Mouse (Mus musculus) MEL (cell line): ENCODE data around the gene Radil. TPM values are rescaled to one million over a fixed set of nuclear protein-coding genes. Genes with fewer than 3 reads are reported as not detected.

Experiments used
- DNase-seq: peaks from one replicate; pipeline ENCODE4 v3.0.0; 2011; ENCODE audit warnings: low read depth, low spot score
- H3K27ac ChIP-seq: 2 replicates; pipeline ENCODE4 v1.5.1; 2012; ENCODE audit warnings: low read depth, mild to moderate bottlenecking, control low read depth, low read length, moderate library complexity; ENCODE audit not compliant: control insufficient read depth
- H3K27me3 ChIP-seq, 2 experiments: fragments of 150-350 bp in 1 of 2; sonication (generic) in 1 of 2; 2 replicates each; pipeline ENCODE4 v1.6.1; 2012; ENCODE audit warnings: low read length in 2 of 2, mild to moderate bottlenecking in 2 of 2, improper control_type of control experiment in 1 of 2, moderate library complexity in 1 of 2; ENCODE audit not compliant: insufficient read depth in 2 of 2, control insufficient read depth in 1 of 2
- H3K36me3 ChIP-seq, 2 experiments: 2 replicates each; pipeline ENCODE4 v1.6.1; 2012 to 2014; ENCODE audit warnings: low read length in 2 of 2, improper control_type of control experiment in 1 of 2, inconsistent platforms in 1 of 2, mild to moderate bottlenecking in 1 of 2; ENCODE audit not compliant: insufficient read depth in 2 of 2, control insufficient read depth in 1 of 2
- H3K4me1 ChIP-seq, 2 experiments: fragments of 150-350 bp in 1 of 2; sonication (generic) in 1 of 2; 2 replicates each; pipeline ENCODE4 v1.6.1; 2012; ENCODE audit warnings: low read length in 2 of 2, improper control_type of control experiment in 1 of 2, mild to moderate bottlenecking in 1 of 2; ENCODE audit not compliant: insufficient read depth in 2 of 2, control insufficient read depth in 1 of 2
- H3K4me3 ChIP-seq, 2 experiments: fragments of 150-350 bp in 1 of 2; sonication (generic) in 1 of 2; 2 replicates each; pipeline ENCODE4 v1.5.1; 2012; ENCODE audit warnings: low read depth in 2 of 2, low read length in 2 of 2, mild to moderate bottlenecking in 2 of 2, moderate library complexity in 2 of 2, control low read depth in 1 of 2, improper control_type of control experiment in 1 of 2; ENCODE audit not compliant: control insufficient read depth in 1 of 2, insufficient read depth in 1 of 2
- H3K79me2 ChIP-seq: 2 replicates; pipeline ENCODE4 v1.6.1; 2012; ENCODE audit warnings: mild to moderate bottlenecking, low read length, moderate library complexity; ENCODE audit not compliant: control insufficient read depth, poor library complexity, insufficient read depth
- H3K9ac ChIP-seq: 2 replicates; pipeline ENCODE4 v1.6.1; 2012; ENCODE audit warnings: low read depth, mild to moderate bottlenecking, control low read depth, low read length, moderate library complexity; ENCODE audit not compliant: control insufficient read depth, poor library complexity, severe bottlenecking
- H3K9me3 ChIP-seq: fragments of 150-350 bp; sonication (generic); replicated peaks from 2 replicates; pipeline ENCODE4 v1.6.1; 2012; ENCODE audit warnings: mild to moderate bottlenecking, low read length, improper control_type of control experiment, moderate library complexity; ENCODE audit not compliant: insufficient read depth
- CHD2 ChIP-seq: IDR thresholded peaks from 2 replicates; pipeline ENCODE4 v1.6.1; 2011; ENCODE audit warnings: low read length, improper control_type of control experiment
- CTCF ChIP-seq, 3 experiments: IDR thresholded peaks in 2 of 3; conservative IDR thresholded peaks in 1 of 3; 2 replicates each; pipeline ENCODE4 v1.5.1; 2011 to 2012; ENCODE audit warnings: low read length in 3 of 3, low read depth in 2 of 3, mild to moderate bottlenecking in 2 of 3, improper control_type of control experiment in 1 of 3, inconsistent platforms in 1 of 3, mixed read lengths in 1 of 3, moderate library complexity in 1 of 3; ENCODE audit not compliant: control insufficient read depth in 1 of 3, insufficient read depth in 1 of 3, poor library complexity in 1 of 3, severe bottlenecking in 1 of 3
- EP300 ChIP-seq, 2 experiments: IDR thresholded peaks; 2 replicates each; pipeline ENCODE4 v1.6.1; 2011; ENCODE audit warnings: improper control_type of control experiment in 2 of 2, low read length in 2 of 2, low read depth in 1 of 2, mild to moderate bottlenecking in 1 of 2
- ETS1 ChIP-seq: IDR thresholded peaks from 2 replicates; pipeline ENCODE4 v1.6.1; 2012; ENCODE audit warnings: low read depth, mild to moderate bottlenecking, inconsistent platforms, low read length, improper control_type of control experiment, moderate library complexity
- GABPA ChIP-seq: IDR thresholded peaks from 2 replicates; pipeline ENCODE4 v1.6.1; 2012; ENCODE audit warnings: low read depth, mild to moderate bottlenecking, inconsistent platforms, low read length, improper control_type of control experiment, moderate library complexity
- GATA1 ChIP-seq: IDR thresholded peaks from 2 replicates; pipeline ENCODE4 v1.6.1; 2011; ENCODE audit warnings: low read depth, low read length, improper control_type of control experiment
- HCFC1 ChIP-seq: IDR thresholded peaks from 2 replicates; pipeline ENCODE4 v1.6.1; 2012; ENCODE audit warnings: low read depth, mild to moderate bottlenecking, inconsistent platforms, low read length, improper control_type of control experiment, moderate library complexity
- KAT2A ChIP-seq: conservative IDR thresholded peaks from 2 replicates; pipeline ENCODE4 v1.6.1; 2012; ENCODE audit warnings: low read depth, low read length, improper control_type of control experiment, inconsistent platforms
- MAFK ChIP-seq: IDR thresholded peaks from 2 replicates; pipeline ENCODE4 v1.6.1; 2011; ENCODE audit warnings: low read depth, mild to moderate bottlenecking, low read length, improper control_type of control experiment, borderline replicate concordance
- MAZ ChIP-seq: IDR thresholded peaks from 2 replicates; pipeline ENCODE4 v1.6.1; 2012; ENCODE audit warnings: low read depth, mild to moderate bottlenecking, inconsistent platforms, low read length, improper control_type of control experiment
- MXI1 ChIP-seq: IDR thresholded peaks from 2 replicates; pipeline ENCODE4 v1.6.1; 2011; ENCODE audit warnings: mild to moderate bottlenecking, low read depth, low read length, improper control_type of control experiment
- MYB ChIP-seq: IDR thresholded peaks from 2 replicates; pipeline ENCODE4 v1.6.1; 2011; ENCODE audit warnings: mild to moderate bottlenecking, low read depth, low read length, improper control_type of control experiment
- NELFE ChIP-seq: IDR thresholded peaks from 2 replicates; pipeline ENCODE4 v1.6.1; 2011; ENCODE audit warnings: low read depth, low read length, improper control_type of control experiment
- NRF1 ChIP-seq: IDR thresholded peaks from 2 replicates; pipeline ENCODE4 v1.6.1; 2014; ENCODE audit warnings: low read depth, mild to moderate bottlenecking, inconsistent platforms, low read length, improper control_type of control experiment, moderate library complexity; ENCODE audit not compliant: poor library complexity, insufficient read depth, severe bottlenecking
- POLR2AphosphoS5 ChIP-seq: IDR thresholded peaks from 2 replicates; pipeline ENCODE4 v1.6.1; 2012; ENCODE audit warnings: low read depth, borderline replicate concordance, mild to moderate bottlenecking, inconsistent platforms, low read length, moderate library complexity, mixed read lengths
- RAD21 ChIP-seq: IDR thresholded peaks from 2 replicates; pipeline ENCODE4 v1.6.1; 2011; ENCODE audit warnings: mild to moderate bottlenecking, low read depth, low read length, improper control_type of control experiment
- SMC3 ChIP-seq: IDR thresholded peaks from 2 replicates; pipeline ENCODE4 v1.6.1; 2011; ENCODE audit warnings: low read depth, low read length, improper control_type of control experiment
- TAL1 ChIP-seq: IDR thresholded peaks from 2 replicates; pipeline ENCODE4 v1.6.1; 2012; ENCODE audit warnings: mild to moderate bottlenecking, inconsistent platforms, low read length, moderate library complexity, mixed read lengths
- TBP ChIP-seq: IDR thresholded peaks from 2 replicates; pipeline ENCODE4 v1.8.0; 2011; ENCODE audit warnings: low read depth, low read length, improper control_type of control experiment
- TCF12 ChIP-seq: IDR thresholded peaks from 2 replicates; pipeline ENCODE4 v1.6.1; 2014; ENCODE audit warnings: low read depth, mild to moderate bottlenecking, inconsistent platforms, low read length, improper control_type of control experiment, moderate library complexity
- ZC3H11A ChIP-seq: IDR thresholded peaks from 2 replicates; pipeline ENCODE4 v1.6.1; 2012; ENCODE audit warnings: low read depth, mild to moderate bottlenecking, inconsistent platforms, low read length, improper control_type of control experiment
- ZMIZ1 ChIP-seq: IDR thresholded peaks from 2 replicates; pipeline ENCODE4 v1.6.1; 2012; ENCODE audit warnings: low read depth, mild to moderate bottlenecking, inconsistent platforms, low read length, improper control_type of control experiment, moderate library complexity
- polyA plus RNA-seq, 2 experiments: library from polyadenylated mRNA; stranded (reverse) in 1 of 2; unstranded in 1 of 2; fragments of >175 nt in 1 of 2; fragments of >200 nt in 1 of 2; gene quantifications; 2 replicates each; pipeline versions ENCODE4 v1.2.1 to v1.2.4; 2012; ENCODE audit warnings: low replicate concordance in 2 of 2, low read depth in 1 of 2; ENCODE audit not compliant: insufficient read length in 2 of 2, insufficient read depth in 1 of 2, missing spikeins in 1 of 2
- total RNA-seq: library from RNA; depleted of rRNA; stranded (reverse); fragments of 300-350 nt; gene quantifications from 2 replicates; pipeline ENCODE4 v1.2.3, GENCODE M21; 2012

Radil gene
- total and polyA plus RNA-seq, 3 experiments, result 0.07 to 0.27 TPM; not detected in 1

DNA sequence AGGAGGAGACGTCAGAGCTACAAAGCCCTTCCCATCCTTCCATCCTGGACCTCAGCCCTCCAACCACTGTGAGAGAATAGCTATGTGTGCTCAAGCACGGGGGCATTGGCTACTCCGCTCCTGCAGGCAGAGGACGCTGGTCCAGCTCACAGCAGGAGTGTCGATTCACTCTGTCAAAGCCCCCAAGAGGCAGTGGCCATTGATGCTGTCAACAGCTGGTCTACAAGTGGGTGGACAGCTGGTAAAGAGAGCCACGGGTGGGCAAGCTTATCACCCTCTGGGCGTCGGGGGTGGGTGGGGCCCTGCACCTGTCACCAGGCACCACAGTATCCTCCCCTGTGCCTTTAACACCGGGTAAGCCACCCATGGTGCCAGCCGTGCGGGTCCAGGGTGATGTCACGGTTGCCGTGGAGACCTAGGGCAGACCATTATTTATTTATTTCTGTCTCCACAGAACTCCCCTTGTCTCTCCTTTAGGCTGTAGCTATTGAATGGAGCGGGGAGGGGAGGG lies 32.8 kb upstream of the Radil start:
- no peak overlapping the region for H3K9ac ChIP-seq
- TF ChIP-seq MXI1 (no peak), HCFC1 (no peak), MAZ (no peak), MYB (no peak), TBP (no peak), MAFK (no peak), CHD2 (no peak), RAD21 (no peak), ETS1 (no peak), ZMIZ1 (no peak), NELFE (no peak), TAL1 (no peak), GATA1 (no peak), NRF1 (no peak), TCF12 (no peak), KAT2A (no peak), GABPA (no peak), POLR2AphosphoS5 (no peak), ZC3H11A (no peak)
- no peak for DNase-seq
- H3K4me3 ChIP-seq, result no peak overlapping the region
- H3K4me1 ChIP-seq, result no peaks in the 10 kb centered on the region
- no peaks in the 10 kb centered on the region for H3K9me3 ChIP-seq
- no peak overlapping the region for H3K27ac ChIP-seq
- no peaks in the 10 kb centered on the region for H3K36me3 ChIP-seq
- H3K27me3 ChIP-seq, result no peaks in the 10 kb centered on the region
- H3K79me2 ChIP-seq, result no peaks in the 10 kb centered on the region

DNA sequence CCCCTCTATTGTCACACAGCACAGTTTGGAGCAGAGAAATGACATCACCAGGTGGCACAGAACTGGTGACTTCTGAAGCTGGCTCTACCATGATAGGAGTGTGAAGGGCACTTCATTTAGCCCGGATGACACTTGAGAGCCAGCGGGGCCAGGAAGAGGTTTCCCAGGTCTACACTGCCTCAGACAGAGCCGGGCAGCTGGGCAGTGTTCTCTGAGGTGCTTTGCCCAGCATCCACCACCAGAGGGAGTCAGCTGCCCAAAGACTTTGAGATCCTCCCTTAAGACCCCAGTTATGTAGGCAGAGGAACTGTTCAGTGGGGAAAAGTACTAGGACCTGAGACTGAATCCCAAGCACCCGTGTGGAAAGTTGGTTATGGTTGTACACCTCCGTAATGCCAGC lies 30.6 kb upstream of the Radil start:
- no peak overlapping the region for H3K9ac ChIP-seq
- no peaks in the 10 kb centered on the region for H3K9me3 ChIP-seq
- TF ChIP-seq EP300 (IDR thresholded peaks at IDR 0.05; ENCODE audit: low read depth in 1 of 2, low read length in 2 of 2) (no peak), SMC3 (peak; percentile 86), ZC3H11A (peak; percentile 67), CHD2 (no peak), RAD21 (peak; percentile 69), CTCF (IDR thresholded peaks at IDR 0.05 in 2 of 3, conservative IDR thresholded peaks at IDR 0.05 in 1 of 3; ENCODE audit: control insufficient read depth in 1 of 3, insufficient read depth in 1 of 3, low read depth in 2 of 3, low read length in 3 of 3, poor library complexity in 1 of 3, severe bottlenecking in 1 of 3) (peak; percentile 82 to 87 (median 86))
- H3K27me3 ChIP-seq, result no peaks in the 10 kb centered on the region
- no peak overlapping the region for H3K4me3 ChIP-seq
- no peaks in the 10 kb centered on the region for H3K36me3 ChIP-seq
- H3K4me1 ChIP-seq, result peaks cover 0 to 6% of the 10 kb centered on the region in 2 experiments; a peak in 1 of 4 replicates
- peak; percentile 62 for DNase-seq
- H3K27ac ChIP-seq, result no peak overlapping the region
- no peaks in the 10 kb centered on the region for H3K79me2 ChIP-seq
